Mouse (Mus musculus): ENCODE measurements at regions not wholly inside any gene's neighbourhood (a gene's known extent, or its start where the extent isn't known, plus 50 kb on each side); places are given as distances from the start of the nearest gene placed in this dataset.
A peak's percentile ranks its signal among the peaks of the same experiment; 100 is the strongest.

DNA sequence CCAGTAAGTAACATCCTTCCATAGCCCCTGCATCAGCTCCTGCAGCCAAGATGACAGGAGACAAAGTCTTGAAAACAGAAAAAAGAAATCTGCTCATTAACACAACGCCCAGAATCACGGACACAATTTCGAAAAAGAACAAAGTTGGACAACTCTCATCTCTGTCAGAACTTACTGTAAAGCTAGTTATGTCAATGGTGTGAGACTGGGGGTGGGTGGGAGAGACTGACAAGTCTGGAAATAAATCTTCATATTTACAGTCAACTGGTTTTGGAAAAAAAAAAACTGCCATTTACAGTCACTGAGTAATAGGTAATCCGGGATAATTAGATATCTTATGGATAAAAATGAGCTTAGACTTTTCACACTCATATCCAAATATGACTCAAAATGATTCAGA is 1487.2 kb upstream of the Lrrc6 start:
- Histone ChIP-seq H3K4me1 (replicated peaks; ENCODE audit: insufficient read depth, low read length) (no peaks in the 10 kb centered on the region), H3K36me3 (ENCODE audit: insufficient read depth, low read length) (no peaks in the 10 kb centered on the region), H3K4me2 (ENCODE audit: low read length) (no peak overlapping the region), H3K27ac (no peak overlapping the region), H3K27me3 (ENCODE audit: insufficient read depth, low read length) (no peaks in the 10 kb centered on the region), H3K4me3 (replicated peaks; ENCODE audit: low read depth, low read length) (no peak overlapping the region), H3K9me3 (replicated peaks; ENCODE audit: low read length) (no peaks in the 10 kb centered on the region), H3K9ac (ENCODE audit: low read depth, low read length) (no peak overlapping the region)
- WGBS = 90% methylated on average over 4 of the region's 4 CpGs
- no peak for TF ChIP-seq CTCF (IDR thresholded peaks at IDR 0.05; ENCODE audit: low read depth)
- no peak for ATAC-seq (replicated peaks; ENCODE audit: low FRiP score, low read depth)
- no peak for DNase-seq (ENCODE audit: low spot score)

DNA sequence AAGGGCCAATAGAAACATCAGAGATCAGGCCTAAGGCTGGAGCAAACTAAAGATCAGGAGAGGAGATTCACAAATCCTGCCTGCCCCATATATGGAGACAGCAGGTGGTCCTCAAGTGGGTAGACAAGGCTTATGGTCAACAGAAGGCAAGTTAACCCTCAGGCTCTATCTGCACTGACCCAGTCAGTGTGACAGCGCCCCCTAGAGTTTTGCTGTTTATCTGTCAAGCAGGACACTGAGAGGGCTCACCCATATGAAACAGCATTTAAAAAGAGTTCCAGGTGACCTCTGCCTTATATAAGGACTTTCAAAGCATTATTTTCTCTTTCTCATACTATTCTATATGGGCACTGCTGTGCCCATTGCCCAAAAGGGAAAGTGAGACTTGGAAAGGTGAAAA is 1482.5 kb upstream of the Lrrc6 start:
- TF ChIP-seq CTCF (IDR thresholded peaks at IDR 0.05; ENCODE audit: low read depth) = peak; percentile 28; the same call in 1 of the 2 replicates
- H3K27ac ChIP-seq = no peak overlapping the region
- H3K36me3 ChIP-seq (ENCODE audit: insufficient read depth, low read length) = no peaks in the 10 kb centered on the region
- WGBS = 38% methylated on average over 1 of the region's 1 CpGs
- no peak overlapping the region for H3K4me3 ChIP-seq (replicated peaks; ENCODE audit: low read depth, low read length)
- no peak overlapping the region for H3K9ac ChIP-seq (ENCODE audit: low read depth, low read length)
- ATAC-seq (replicated peaks; ENCODE audit: low FRiP score, low read depth) (no peak), DNase-seq (ENCODE audit: low spot score) (no peak)
- H3K4me1 ChIP-seq (replicated peaks; ENCODE audit: insufficient read depth, low read length) = no peaks in the 10 kb centered on the region
- H3K4me2 ChIP-seq (ENCODE audit: low read length) = no peak overlapping the region
- no peaks in the 10 kb centered on the region for H3K27me3 ChIP-seq (ENCODE audit: insufficient read depth, low read length)
- no peaks in the 10 kb centered on the region for H3K9me3 ChIP-seq (replicated peaks; ENCODE audit: low read length)

DNA sequence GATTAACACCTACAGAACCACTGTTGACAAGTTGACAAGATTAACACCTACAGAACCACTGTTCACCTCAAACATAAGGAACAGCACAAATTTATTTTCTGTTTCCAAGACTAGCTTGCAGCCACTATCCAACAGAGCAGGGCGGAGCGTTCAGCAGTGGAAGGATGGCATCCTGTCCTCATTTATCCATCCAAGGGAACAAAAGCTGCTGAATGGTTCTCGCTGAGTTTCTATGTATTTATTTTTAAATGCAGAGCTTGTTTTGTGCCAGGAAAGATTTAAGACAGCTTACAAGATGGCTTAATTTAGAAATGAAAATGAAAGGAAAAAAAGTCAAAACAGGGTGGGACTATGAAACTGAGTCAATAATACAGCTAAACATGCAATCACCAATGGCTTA is 1481.2 kb upstream of the Lrrc6 start:
- H3K27ac ChIP-seq = no peak overlapping the region
- no peak for TF ChIP-seq CTCF (IDR thresholded peaks at IDR 0.05; ENCODE audit: low read depth)
- ATAC-seq (replicated peaks; ENCODE audit: low FRiP score, low read depth) (no peak), DNase-seq (ENCODE audit: low spot score) (no peak)
- no peak overlapping the region for H3K9ac ChIP-seq (ENCODE audit: low read depth, low read length)
- H3K27me3 ChIP-seq (ENCODE audit: insufficient read depth, low read length) = no peaks in the 10 kb centered on the region
- H3K9me3 ChIP-seq (replicated peaks; ENCODE audit: low read length) = no peaks in the 10 kb centered on the region
- no peaks in the 10 kb centered on the region for H3K4me1 ChIP-seq (replicated peaks; ENCODE audit: insufficient read depth, low read length)
- H3K36me3 ChIP-seq (ENCODE audit: insufficient read depth, low read length) = no peaks in the 10 kb centered on the region
- 89% methylated on average over 3 of the region's 3 CpGs for WGBS
- H3K4me3 ChIP-seq (replicated peaks; ENCODE audit: low read depth, low read length) = no peak overlapping the region
- no peak overlapping the region for H3K4me2 ChIP-seq (ENCODE audit: low read length)

DNA sequence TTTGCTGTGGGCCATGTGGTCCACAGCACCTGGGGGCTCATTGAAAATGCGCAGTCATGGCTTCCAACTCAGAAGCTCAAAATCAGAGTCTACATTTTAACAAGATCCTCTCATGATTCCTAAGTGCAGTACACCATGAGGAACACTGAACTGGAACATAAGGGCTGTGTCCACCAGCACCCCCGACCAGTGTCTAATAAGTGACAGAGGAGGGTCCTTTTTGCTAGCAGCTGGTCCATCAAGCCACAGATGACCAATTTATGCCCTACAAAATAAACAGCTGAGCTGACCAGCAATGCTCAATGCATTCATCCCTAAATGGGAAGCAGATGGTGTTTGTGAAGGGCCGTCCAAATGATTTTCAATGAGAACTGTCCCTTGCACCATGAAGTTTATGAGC is 1478.7 kb upstream of the Lrrc6 start:
- peak; percentile 17 for DNase-seq (ENCODE audit: low spot score)
- no peak for ATAC-seq (replicated peaks; ENCODE audit: low FRiP score, low read depth)

DNA sequence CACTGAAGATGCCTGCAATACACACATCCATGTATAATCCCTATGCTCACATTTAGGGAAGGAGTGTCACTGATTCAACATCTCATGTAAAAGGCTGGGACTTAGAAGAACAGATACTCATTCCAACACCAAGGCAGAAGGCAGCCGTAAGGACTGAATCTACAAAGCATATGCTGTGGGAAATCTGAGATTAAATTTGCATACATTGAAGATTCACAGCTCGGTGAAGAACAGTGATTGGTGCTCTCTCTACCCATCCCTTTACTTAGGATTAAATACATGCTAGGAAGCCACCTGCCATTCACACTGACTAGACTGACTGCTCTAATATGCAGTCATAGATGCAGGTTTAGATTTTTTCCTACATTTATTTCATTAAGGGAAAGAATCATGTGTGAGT is 1476.5 kb upstream of the Lrrc6 start:
- no peaks in the 10 kb centered on the region for H3K9me3 ChIP-seq (replicated peaks; ENCODE audit: low read length)
- ATAC-seq (replicated peaks; ENCODE audit: low FRiP score, low read depth) (no peak), DNase-seq (ENCODE audit: low spot score) (no peak)
- 86% methylated on average over 2 of the region's 2 CpGs for WGBS
- H3K4me1 ChIP-seq (replicated peaks; ENCODE audit: insufficient read depth, low read length) = no peaks in the 10 kb centered on the region
- H3K9ac ChIP-seq (ENCODE audit: low read depth, low read length) = no peak overlapping the region
- no peak for TF ChIP-seq CTCF (IDR thresholded peaks at IDR 0.05; ENCODE audit: low read depth)
- no peak overlapping the region for H3K27ac ChIP-seq
- no peak overlapping the region for H3K4me3 ChIP-seq (replicated peaks; ENCODE audit: low read depth, low read length)
- no peak overlapping the region for H3K4me2 ChIP-seq (ENCODE audit: low read length)
- H3K36me3 ChIP-seq (ENCODE audit: insufficient read depth, low read length) = no peaks in the 10 kb centered on the region
- no peaks in the 10 kb centered on the region for H3K27me3 ChIP-seq (ENCODE audit: insufficient read depth, low read length)

More for the DNA sequence above, 1478.7 kb upstream of the Lrrc6 start:
- no peaks in the 10 kb centered on the region for H3K9me3 ChIP-seq (replicated peaks; ENCODE audit: low read length)
- TF ChIP-seq CTCF (IDR thresholded peaks at IDR 0.05; ENCODE audit: low read depth) = no peak
- H3K4me3 ChIP-seq (replicated peaks; ENCODE audit: low read depth, low read length) = no peak overlapping the region
- H3K36me3 ChIP-seq (ENCODE audit: insufficient read depth, low read length) = no peaks in the 10 kb centered on the region
- H3K9ac ChIP-seq (ENCODE audit: low read depth, low read length) = no peak overlapping the region
- 45% methylated on average over 3 of the region's 3 CpGs for WGBS
- no peak overlapping the region for H3K27ac ChIP-seq
- H3K27me3 ChIP-seq (ENCODE audit: insufficient read depth, low read length) = no peaks in the 10 kb centered on the region
- no peaks in the 10 kb centered on the region for H3K4me1 ChIP-seq (replicated peaks; ENCODE audit: insufficient read depth, low read length)
- H3K4me2 ChIP-seq (ENCODE audit: low read length) = no peak overlapping the region

DNA sequence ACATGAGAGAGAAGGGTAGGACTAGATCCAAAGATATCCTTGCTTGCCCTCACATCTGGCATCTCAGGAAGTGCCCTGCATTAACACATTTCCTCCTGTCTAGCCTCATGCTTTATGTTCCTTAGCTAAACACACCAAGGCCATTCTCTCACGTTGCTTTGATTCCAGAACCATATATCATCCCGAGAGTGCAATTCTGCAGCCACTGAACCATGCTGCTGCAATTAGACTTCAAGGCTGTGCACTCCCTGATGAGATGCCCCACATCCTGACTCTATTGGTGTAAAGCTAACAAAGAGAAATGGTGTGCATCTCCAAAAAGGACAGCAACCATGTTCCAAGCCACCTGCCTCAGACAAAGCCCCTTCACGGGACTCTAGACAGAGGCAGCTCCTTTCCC is 1471.3 kb upstream of the Lrrc6 start:
- ATAC-seq (replicated peaks; ENCODE audit: low FRiP score, low read depth) (peak; percentile 79; the same call in 1 of the 2 replicates), DNase-seq (ENCODE audit: low spot score) (peak; percentile 83)
- Histone ChIP-seq H3K9me3 (replicated peaks; ENCODE audit: low read length) (no peaks in the 10 kb centered on the region), H3K4me1 (replicated peaks; ENCODE audit: insufficient read depth, low read length) (no peaks in the 10 kb centered on the region), H3K27me3 (ENCODE audit: insufficient read depth, low read length) (no peaks in the 10 kb centered on the region), H3K4me2 (ENCODE audit: low read length) (no peak overlapping the region), H3K9ac (ENCODE audit: low read depth, low read length) (no peak overlapping the region), H3K27ac (no peak overlapping the region), H3K36me3 (ENCODE audit: insufficient read depth, low read length) (no peaks in the 10 kb centered on the region), H3K4me3 (replicated peaks; ENCODE audit: low read depth, low read length) (no peak overlapping the region)
- 4% methylated on average over 3 of the region's 3 CpGs for WGBS
- no peak for TF ChIP-seq CTCF (IDR thresholded peaks at IDR 0.05; ENCODE audit: low read depth)

DNA sequence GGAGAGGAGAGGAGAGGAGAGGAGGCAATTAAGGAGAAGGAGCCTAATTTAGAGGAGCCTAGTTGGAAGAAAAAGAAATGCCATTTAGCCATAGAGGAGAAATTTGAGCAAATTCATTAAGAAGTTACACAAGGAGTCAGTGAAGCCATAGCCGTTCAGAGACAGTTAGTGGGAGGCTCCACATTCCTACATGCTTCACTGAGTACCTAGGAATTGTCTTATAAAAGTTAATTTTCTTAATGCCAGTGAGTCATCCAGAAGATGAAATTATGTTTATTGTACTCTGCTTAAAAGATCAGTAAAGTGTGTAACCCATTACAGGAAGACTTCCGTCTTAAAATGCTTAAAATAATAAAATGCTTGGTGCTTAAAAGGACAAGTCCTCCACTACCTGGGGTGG is 1453.5 kb upstream of the Lrrc6 start:
- TF ChIP-seq CTCF (IDR thresholded peaks at IDR 0.05; ENCODE audit: low read depth) = no peak
- ATAC-seq (replicated peaks; ENCODE audit: low FRiP score, low read depth) = no peak
- no peak overlapping the region for H3K4me3 ChIP-seq (replicated peaks; ENCODE audit: low read depth, low read length)
- 34% methylated on average over 2 of the region's 2 CpGs for WGBS
- no peak overlapping the region for H3K9ac ChIP-seq (ENCODE audit: low read depth, low read length)
- no peak overlapping the region for H3K27ac ChIP-seq
- peak; percentile 43 for DNase-seq (ENCODE audit: low spot score)
- no peaks in the 10 kb centered on the region for H3K36me3 ChIP-seq (ENCODE audit: insufficient read depth, low read length)
- no peaks in the 10 kb centered on the region for H3K27me3 ChIP-seq (ENCODE audit: insufficient read depth, low read length)
- no peak overlapping the region for H3K4me2 ChIP-seq (ENCODE audit: low read length)
- H3K4me1 ChIP-seq (replicated peaks; ENCODE audit: insufficient read depth, low read length) = no peaks in the 10 kb centered on the region
- no peaks in the 10 kb centered on the region for H3K9me3 ChIP-seq (replicated peaks; ENCODE audit: low read length)
